Mouse (Mus musculus) midbrain, postnatal 0 days (tissue): ENCODE data around the gene Mfng. TPM values are rescaled to one million over a fixed set of nuclear protein-coding genes. Genes with fewer than 3 reads are reported as not detected.
A peak's percentile ranks its signal among the peaks of the same experiment; 100 is the strongest.

Experiments
- ATAC-seq: fragments of 200-750 bp; cut with Nextera tagmentation; 2 replicates; pipeline ENCODE4 v1.8.0; 2017; ENCODE audit warnings: moderate number of reproducible peaks, mild to moderate bottlenecking, moderate TSS enrichment, moderate library complexity; ENCODE audit not compliant: low FRiP score
- DNase-seq: peaks from one replicate; pipeline ENCODE4 v3.0.0-alpha.2; 2015; ENCODE audit warnings: low spot score
- H3K27ac ChIP-seq: fragments of 300-500 bp; sonication (generic); 2 replicates; pipeline ENCODE4 v1.5.1; 2014; ENCODE audit warnings: low read depth, mild to moderate bottlenecking, low read length, mixed read lengths
- H3K27me3 ChIP-seq: fragments of 300-500 bp; sonication (generic); 2 replicates; pipeline ENCODE4 v1.6.1; 2014; ENCODE audit warnings: low read length, control low read depth, mixed read lengths; ENCODE audit not compliant: insufficient read depth
- H3K36me3 ChIP-seq: fragments of 300-500 bp; sonication (generic); 2 replicates; pipeline ENCODE4 v1.6.1; 2014; ENCODE audit warnings: low read length, control low read depth, mixed read lengths; ENCODE audit not compliant: insufficient read depth
- H3K4me1 ChIP-seq: fragments of 300-500 bp; sonication (generic); 2 replicates; pipeline ENCODE4 v1.6.1; 2014; ENCODE audit warnings: mild to moderate bottlenecking, control low read depth, antibody characterized with exemption, low read length, mixed read lengths; ENCODE audit not compliant: insufficient read depth
- H3K4me2 ChIP-seq: fragments of 300-500 bp; sonication (generic); 2 replicates; pipeline ENCODE4 v1.6.1; 2014; ENCODE audit warnings: low read depth, mild to moderate bottlenecking, low read length, mixed read lengths; ENCODE audit not compliant: poor library complexity, severe bottlenecking
- H3K4me3 ChIP-seq: fragments of 300-500 bp; sonication (generic); 2 replicates; pipeline ENCODE4 v1.5.1; 2014; ENCODE audit warnings: low read depth, mild to moderate bottlenecking, low read length, moderate library complexity
- H3K9ac ChIP-seq: fragments of 300-500 bp; sonication (generic); replicated peaks from 2 replicates; pipeline ENCODE4 v1.6.1; 2014; ENCODE audit warnings: mild to moderate bottlenecking, low read length, moderate library complexity, mixed read lengths; ENCODE audit not compliant: poor library complexity, severe bottlenecking
- H3K9me3 ChIP-seq: fragments of 300-500 bp; sonication (generic); 2 replicates; pipeline ENCODE4 v1.6.1; 2016; ENCODE audit warnings: low read length, control low read depth
- CTCF ChIP-seq: IDR thresholded peaks from 2 replicates; pipeline ENCODE4 v1.5.1; 2016; ENCODE audit warnings: antibody characterized with exemption, mild to moderate bottlenecking
- WGBS: fragments of 180-500 bp; shearing (Covaris S2); extraction: QIAGEN DNeasy Blood & Tissue Kit; methylation state at CpG from one replicate; pipeline ENCODE4 v1.1.7; 2014; 5-methylcytosine and 5-hydroxymethylcytosine counted together
- polyA plus RNA-seq: library from polyadenylated mRNA; unstranded; fragments of >200 nt; fragmentation: Nextera tagmentation; extraction: Ambion mirVana; gene quantifications from 2 replicates; pipeline ENCODE4 v1.2.1, GENCODE M21; 2015
- total RNA-seq: library from RNA; depleted of rRNA; stranded (reverse); fragments of >200 nt; gene quantifications from 2 replicates; pipeline ENCODE4 v1.2.3, GENCODE M21; 2014

Mfng gene
- total and polyA plus RNA-seq, 2 experiments from 2014 or later = 4.6 to 8.1 TPM

- no peaks in the 10 kb centered on the region for H3K36me3 ChIP-seq
- TF ChIP-seq CTCF = no peak
- no peak overlapping the region for H3K4me3 ChIP-seq
- DNase-seq (no peak), ATAC-seq (no peak)
- H3K27ac ChIP-seq = no peak overlapping the region
- H3K9me3 ChIP-seq = no peaks in the 10 kb centered on the region
- 44% methylated on average over 6 of the region's 6 CpGs for WGBS
- H3K9ac ChIP-seq = no peak overlapping the region
- H3K4me1 ChIP-seq = no peaks in the 10 kb centered on the region
- H3K27me3 ChIP-seq = no peaks in the 10 kb centered on the region; the same call in 1 of the 2 replicates
- no peak overlapping the region for H3K4me2 ChIP-seq
Observed at GRCm38 (mm10) chr15:78750608-78751350, 22.5 kb downstream of the Mfng start.

DNA sequence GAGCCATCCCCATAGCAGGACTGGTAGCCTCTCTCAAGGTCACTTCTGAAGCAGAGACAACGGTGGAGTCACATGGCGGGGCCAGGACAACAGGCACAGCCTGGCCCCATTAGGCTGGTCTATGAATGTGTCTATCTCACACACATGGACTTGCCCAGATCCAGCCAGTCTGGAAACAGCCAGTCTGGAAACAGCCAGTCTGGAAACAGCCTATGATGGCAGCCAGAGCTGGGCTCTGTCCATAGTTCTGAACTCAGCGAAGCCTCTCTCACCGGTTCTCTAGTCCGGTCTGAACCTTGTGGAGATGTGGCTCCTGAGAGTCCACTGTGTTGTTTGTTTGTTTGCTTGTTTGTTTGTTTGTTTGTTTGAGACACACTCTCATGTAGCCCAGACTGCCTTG lies 23.4 kb downstream of the Mfng start:
- Histone ChIP-seq H3K4me1 (no peaks in the 10 kb centered on the region), H3K9me3 (no peaks in the 10 kb centered on the region), H3K9ac (no peak overlapping the region), H3K4me2 (no peak overlapping the region), H3K27ac (no peak overlapping the region), H3K4me3 (no peak overlapping the region), H3K27me3 (no peaks in the 10 kb centered on the region; the same call in 1 of the 2 replicates), H3K36me3 (no peaks in the 10 kb centered on the region)
- DNase-seq (no peak), ATAC-seq (no peak)
- whole genome bisulfite sequencing = 59% methylated on average over 5 of the region's 5 CpGs
- no peak for TF ChIP-seq CTCF

GRCm38 (mm10) chr15:78744206-78744605 lies 29.1 kb downstream of the Mfng start:
- peak; percentile 23; the same call in 1 of the 2 replicates for ATAC-seq
- peak; percentile 86 for DNase-seq
- H3K9me3 ChIP-seq = no peaks in the 10 kb centered on the region
- H3K36me3 ChIP-seq = no peaks in the 10 kb centered on the region
- H3K27me3 ChIP-seq = no peaks in the 10 kb centered on the region
- no peak overlapping the region for H3K4me2 ChIP-seq
- no peak overlapping the region for H3K27ac ChIP-seq
- no peaks in the 10 kb centered on the region for H3K4me1 ChIP-seq
- no peak overlapping the region for H3K9ac ChIP-seq
- TF ChIP-seq CTCF = peak; percentile 100
- 5% methylated on average over 5 of the region's 5 CpGs for WGBS
- H3K4me3 ChIP-seq = no peak overlapping the region

DNA sequence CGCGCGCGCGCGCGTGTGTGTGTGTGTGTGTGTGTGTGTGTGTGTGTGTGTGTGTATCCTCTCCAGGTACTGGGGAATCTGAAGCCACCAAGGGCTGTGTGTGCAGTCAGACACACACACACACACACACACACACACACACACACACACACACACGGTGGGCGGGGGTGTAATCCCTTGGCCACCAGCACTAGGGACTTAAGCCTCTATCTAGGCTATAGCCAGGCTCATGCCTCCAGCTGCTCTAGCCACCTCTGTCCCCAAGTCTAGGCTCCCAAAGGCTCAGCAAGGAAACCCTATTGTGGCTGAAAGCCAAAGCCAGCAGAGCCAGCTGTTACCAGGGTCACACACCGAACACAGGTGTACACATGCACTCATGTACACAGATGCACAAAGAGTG lies 30.4 kb downstream of the Mfng start:
- 81% methylated on average over 10 of the region's 10 CpGs for WGBS
- H3K4me3 ChIP-seq = no peak overlapping the region
- no peak overlapping the region for H3K27ac ChIP-seq
- H3K4me1 ChIP-seq = no peaks in the 10 kb centered on the region
- no peak for TF ChIP-seq CTCF
- ATAC-seq (peak; percentile 16; the same call in 1 of the 2 replicates), DNase-seq (no peak)
- no peaks in the 10 kb centered on the region for H3K9me3 ChIP-seq
- H3K36me3 ChIP-seq = no peaks in the 10 kb centered on the region
- H3K4me2 ChIP-seq = no peak overlapping the region
- H3K27me3 ChIP-seq = no peaks in the 10 kb centered on the region
- H3K9ac ChIP-seq = no peak overlapping the region

GRCm38 (mm10) chr15:78740662-78741061 lies 32.6 kb downstream of the Mfng start:
- no peak overlapping the region for H3K4me2 ChIP-seq
- H3K9me3 ChIP-seq = no peaks in the 10 kb centered on the region
- peaks cover 4% of the 10 kb centered on the region; the same call in 1 of the 2 replicates for H3K4me1 ChIP-seq
- no peak overlapping the region for H3K9ac ChIP-seq
- no peak for TF ChIP-seq CTCF
- no peak overlapping the region for H3K4me3 ChIP-seq
- ATAC-seq = no peak
- no peak overlapping the region for H3K27ac ChIP-seq
- no peak for DNase-seq
- no peaks in the 10 kb centered on the region for H3K36me3 ChIP-seq
- 73% methylated on average over 12 of the region's 12 CpGs for WGBS
- no peaks in the 10 kb centered on the region for H3K27me3 ChIP-seq

- WGBS = 71% methylated on average over 6 of the region's 6 CpGs
- H3K4me2 ChIP-seq = no peak overlapping the region
Observed at GRCm38 (mm10) chr15:78737146-78737545, 36.1 kb downstream of the Mfng start.

More at GRCm38 (mm10) chr15:78737146-78737545, 36.1 kb downstream of the Mfng start:
- Histone ChIP-seq H3K4me3 (no peak overlapping the region), H3K4me1 (peaks cover 6% of the 10 kb centered on the region; the same call in 1 of the 2 replicates), H3K9me3 (no peaks in the 10 kb centered on the region), H3K9ac (no peak overlapping the region; the same call in 1 of the 2 replicates), H3K36me3 (no peaks in the 10 kb centered on the region), H3K27ac (no peak overlapping the region), H3K27me3 (no peaks in the 10 kb centered on the region)
- no peak for ATAC-seq
- no peak for DNase-seq
- no peak for TF ChIP-seq CTCF
